Mouse (Mus musculus) neural tube, embryonic 14.5 days (tissue): ENCODE data around the gene Vav3. TPM values are rescaled to one million over a fixed set of nuclear protein-coding genes. Genes with fewer than 3 reads are reported as not detected.

Experiments
- ATAC-seq: fragments of 200-750 bp; cut with Nextera tagmentation; 2 replicates; pipeline ENCODE4 v1.8.0; 2017; ENCODE audit warnings: low read depth, mild to moderate bottlenecking, moderate TSS enrichment, moderate library complexity
- H3K27ac ChIP-seq: fragments of 300-500 bp; sonication (generic); 2 replicates; pipeline ENCODE4 v1.5.1; 2014; ENCODE audit warnings: low read depth, mild to moderate bottlenecking, control low read depth, low read length, moderate library complexity, mixed read lengths
- H3K27me3 ChIP-seq: fragments of 300-500 bp; sonication (generic); 2 replicates; pipeline ENCODE4 v1.6.1; 2014; ENCODE audit warnings: low read length; ENCODE audit not compliant: control insufficient read depth, insufficient read depth
- H3K36me3 ChIP-seq: fragments of 300-500 bp; sonication (generic); 2 replicates; pipeline ENCODE4 v1.6.1; 2014; ENCODE audit warnings: low read length, mixed read lengths; ENCODE audit not compliant: control insufficient read depth, insufficient read depth
- H3K4me1 ChIP-seq: fragments of 300-500 bp; sonication (generic); 2 replicates; pipeline ENCODE4 v1.6.1; 2014; ENCODE audit warnings: low read length; ENCODE audit not compliant: control insufficient read depth, insufficient read depth
- H3K4me2 ChIP-seq: fragments of 300-500 bp; sonication (generic); 2 replicates; pipeline ENCODE4 v1.6.1; 2014; ENCODE audit warnings: mild to moderate bottlenecking, low read depth, low read length, control low read depth
- H3K4me3 ChIP-seq: fragments of 300-500 bp; sonication (generic); 2 replicates; pipeline ENCODE4 v1.5.1; 2014; ENCODE audit warnings: low read depth, low read length, control low read depth, mixed read lengths
- H3K9ac ChIP-seq: fragments of 300-500 bp; sonication (generic); replicated peaks from 2 replicates; pipeline ENCODE4 v1.6.1; 2014; ENCODE audit warnings: low read depth, mild to moderate bottlenecking, control low read depth, low read length, mixed read lengths
- H3K9me3 ChIP-seq: fragments of 300-500 bp; sonication (generic); 2 replicates; pipeline ENCODE4 v1.6.1; 2016; ENCODE audit warnings: low read length; ENCODE audit not compliant: control insufficient read depth
- WGBS: fragments of 180-500 bp; shearing (Covaris S2); extraction: QIAGEN DNeasy Blood & Tissue Kit; methylation state at CpG from one replicate; pipeline ENCODE4 v1.1.7; 2014; 5-methylcytosine and 5-hydroxymethylcytosine counted together
- polyA plus RNA-seq: library from polyadenylated mRNA; unstranded; fragments of >200 nt; fragmentation: Nextera tagmentation; extraction: Ambion mirVana; gene quantifications from 2 replicates; pipeline ENCODE4 v1.2.1, GENCODE M21; 2014

Gene Vav3
- polyA plus RNA-seq, 1 experiment from 2014 or later: 13.3 TPM

- H3K27me3 ChIP-seq: no peaks in the 10 kb centered on the region
- H3K4me3 ChIP-seq: no peak overlapping the region
- peak; percentile 25; the same call in 1 of the 2 replicates for ATAC-seq
- no peak overlapping the region for H3K9ac ChIP-seq
- H3K4me2 ChIP-seq: no peak overlapping the region
- H3K27ac ChIP-seq: no peak overlapping the region
- no peaks in the 10 kb centered on the region for H3K36me3 ChIP-seq
- 0% methylated on average over 2 of the region's 2 CpGs for WGBS
- H3K4me1 ChIP-seq: peaks cover 10% of the 10 kb centered on the region; the same call in 1 of the 2 replicates
- H3K9me3 ChIP-seq: no peaks in the 10 kb centered on the region
These were observed 151.1 kb downstream of the Vav3 start for GRCm38 (mm10) chr3:109491568-109491967.

GRCm38 (mm10) chr3:109496461-109496860, 156.0 kb downstream of the Vav3 start:
- Histone ChIP-seq H3K4me1 (no peaks in the 10 kb centered on the region), H3K9ac (no peak overlapping the region), H3K27ac (no peak overlapping the region), H3K4me3 (no peak overlapping the region), H3K36me3 (no peaks in the 10 kb centered on the region), H3K9me3 (no peaks in the 10 kb centered on the region), H3K4me2 (no peak overlapping the region), H3K27me3 (no peaks in the 10 kb centered on the region)
- WGBS: 18% methylated on average over 5 of the region's 5 CpGs
- peak; percentile 72; the same call in 1 of the 2 replicates for ATAC-seq

GRCm38 (mm10) chr3:109497074-109497473, 156.6 kb downstream of the Vav3 start:
- no peak overlapping the region for H3K27ac ChIP-seq
- H3K9me3 ChIP-seq: no peaks in the 10 kb centered on the region
- ATAC-seq: no peak
- H3K36me3 ChIP-seq: no peaks in the 10 kb centered on the region
- no peaks in the 10 kb centered on the region for H3K4me1 ChIP-seq
- no peak overlapping the region for H3K4me2 ChIP-seq
- 64% methylated on average over 4 of the region's 4 CpGs for WGBS
- no peaks in the 10 kb centered on the region for H3K27me3 ChIP-seq
- H3K4me3 ChIP-seq: no peak overlapping the region
- no peak overlapping the region for H3K9ac ChIP-seq

- H3K4me3 ChIP-seq: no peak overlapping the region
- ATAC-seq: no peak
- no peaks in the 10 kb centered on the region for H3K4me1 ChIP-seq
- H3K4me2 ChIP-seq: no peak overlapping the region
- no peaks in the 10 kb centered on the region for H3K27me3 ChIP-seq
- 89% methylated on average over 1 of the region's 1 CpGs for WGBS
- H3K36me3 ChIP-seq: no peaks in the 10 kb centered on the region
- no peaks in the 10 kb centered on the region for H3K9me3 ChIP-seq
- no peak overlapping the region for H3K9ac ChIP-seq
- no peak overlapping the region for H3K27ac ChIP-seq
These were observed 159.5 kb downstream of the Vav3 start for GRCm38 (mm10) chr3:109499861-109500456.

- H3K36me3 ChIP-seq: no peaks in the 10 kb centered on the region
- no peaks in the 10 kb centered on the region for H3K27me3 ChIP-seq
- ATAC-seq: peak; percentile 56
- WGBS: 71% methylated on average over 1 of the region's 1 CpGs
- no peaks in the 10 kb centered on the region for H3K9me3 ChIP-seq
- no peak overlapping the region for H3K27ac ChIP-seq
- no peak overlapping the region for H3K4me2 ChIP-seq
- H3K9ac ChIP-seq: no peak overlapping the region
- H3K4me3 ChIP-seq: no peak overlapping the region
- no peaks in the 10 kb centered on the region for H3K4me1 ChIP-seq
These were observed 169.3 kb downstream of the Vav3 start for GRCm38 (mm10) chr3:109509784-109510183.

GRCm38 (mm10) chr3:109511849-109512248, 171.4 kb downstream of the Vav3 start:
- no peak for ATAC-seq

GRCm38 (mm10) chr3:109515479-109515878, 175.0 kb downstream of the Vav3 start:
- Histone ChIP-seq H3K4me3 (no peak overlapping the region), H3K27me3 (no peaks in the 10 kb centered on the region), H3K9ac (no peak overlapping the region), H3K27ac (no peak overlapping the region), H3K4me1 (no peaks in the 10 kb centered on the region), H3K4me2 (no peak overlapping the region), H3K36me3 (no peaks in the 10 kb centered on the region), H3K9me3 (no peaks in the 10 kb centered on the region)
- ATAC-seq: no peak
- WGBS: 71% methylated on average over 3 of the region's 3 CpGs

More at GRCm38 (mm10) chr3:109511849-109512248, 171.4 kb downstream of the Vav3 start:
- H3K36me3 ChIP-seq: no peaks in the 10 kb centered on the region
- no peak overlapping the region for H3K9ac ChIP-seq
- H3K4me2 ChIP-seq: no peak overlapping the region
- H3K4me1 ChIP-seq: no peaks in the 10 kb centered on the region
- WGBS: 83% methylated on average over 1 of the region's 1 CpGs
- H3K27ac ChIP-seq: no peak overlapping the region
- no peak overlapping the region for H3K4me3 ChIP-seq
- no peaks in the 10 kb centered on the region for H3K27me3 ChIP-seq
- H3K9me3 ChIP-seq: no peaks in the 10 kb centered on the region

- peak; percentile 66; the same call in 1 of the 2 replicates for ATAC-seq
- WGBS: 61% methylated on average over 10 of the region's 10 CpGs
- Histone ChIP-seq H3K4me3 (no peak overlapping the region), H3K9ac (no peak overlapping the region), H3K36me3 (no peaks in the 10 kb centered on the region), H3K4me2 (no peak overlapping the region), H3K4me1 (no peaks in the 10 kb centered on the region), H3K9me3 (no peaks in the 10 kb centered on the region), H3K27ac (no peak overlapping the region), H3K27me3 (no peaks in the 10 kb centered on the region)
These were observed 175.9 kb downstream of the Vav3 start for GRCm38 (mm10) chr3:109516372-109516771.

- Histone ChIP-seq H3K4me1 (no peaks in the 10 kb centered on the region), H3K4me3 (no peak overlapping the region), H3K27ac (no peak overlapping the region), H3K9ac (no peak overlapping the region), H3K9me3 (no peaks in the 10 kb centered on the region), H3K27me3 (no peaks in the 10 kb centered on the region), H3K4me2 (no peak overlapping the region), H3K36me3 (no peaks in the 10 kb centered on the region)
- 78% methylated on average over 7 of the region's 7 CpGs for WGBS
- no peak for ATAC-seq
These were observed 181.7 kb downstream of the Vav3 start for GRCm38 (mm10) chr3:109522115-109522514.
